Mouse (Mus musculus) lung, postnatal 4 days (tissue): Measurements from ENCODE around the gene Nsmce4a.
A peak's percentile ranks its signal among the peaks of the same experiment; 100 is the strongest.
"Not testable (repeated sequence)": the region's sequence is repeated elsewhere in the genome, so short reads cannot be mapped to it uniquely, and the experiment has no call there.

Experiments
- DNase-seq, 2 experiments: peaks; one replicate each; pipeline ENCODE4 v3.0.0; 2021

The Nsmce4a gene

GRCm38 (mm10) chr7:130533316-130534260, 39.3 kb downstream of the Nsmce4a start:
- DNase-seq, result peak; percentile 80 to 92

DNA sequence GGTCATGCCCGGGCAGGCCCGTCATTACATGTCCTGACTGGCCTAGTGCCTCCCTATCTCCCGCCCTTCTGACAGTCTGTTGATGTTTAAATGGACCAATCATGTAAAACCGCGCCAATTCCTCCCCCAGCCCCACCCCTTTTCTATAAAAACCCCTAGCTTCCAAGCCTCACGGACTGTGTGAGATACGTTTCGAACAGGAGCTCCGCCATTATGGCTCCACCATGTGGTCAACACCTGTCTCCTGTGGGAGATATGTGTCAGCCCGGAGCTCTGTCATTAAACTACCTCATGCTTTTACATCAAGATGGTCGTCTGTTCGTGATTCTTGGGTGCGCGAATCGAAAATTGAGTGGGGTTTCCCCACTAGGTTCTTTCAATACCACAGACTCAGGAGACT, 41.8 kb downstream of the Nsmce4a start:
- DNase-seq, result not testable (repeated sequence)

DNA sequence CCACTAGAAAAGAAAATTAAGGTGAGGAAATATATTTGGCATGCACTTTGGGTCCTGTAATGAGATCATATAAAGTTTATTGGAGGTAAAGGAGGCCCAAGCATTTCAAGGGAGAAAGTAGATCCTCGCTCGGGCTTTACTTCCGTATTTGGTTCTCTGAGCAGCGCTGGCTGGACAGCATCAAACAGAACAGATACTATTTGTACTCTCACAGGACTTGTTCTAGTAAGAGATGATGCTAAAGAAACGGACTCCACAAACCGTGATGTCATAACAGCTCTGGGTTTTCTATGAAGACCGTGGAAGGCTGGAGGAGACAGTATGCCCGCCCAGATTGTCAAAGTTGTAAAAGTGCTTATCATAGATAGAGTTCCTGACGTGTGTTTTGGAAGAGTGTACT, 45.6 kb downstream of the Nsmce4a start:
- no peak for DNase-seq

GRCm38 (mm10) chr7:130523451-130523850, 49.5 kb downstream of the Nsmce4a start:
- DNase-seq, result no peak

GRCm38 (mm10) chr7:130520812-130521422, 52.0 kb downstream of the Nsmce4a start:
- DNase-seq, result no peak

- no peak for DNase-seq
These were observed 52.9 kb downstream of the Nsmce4a start, which contains the start of gene Ate1 for GRCm38 (mm10) chr7:130520049-130520425. TSS of gene Ate1 (minus strand) at chr7:130520369.

DNA sequence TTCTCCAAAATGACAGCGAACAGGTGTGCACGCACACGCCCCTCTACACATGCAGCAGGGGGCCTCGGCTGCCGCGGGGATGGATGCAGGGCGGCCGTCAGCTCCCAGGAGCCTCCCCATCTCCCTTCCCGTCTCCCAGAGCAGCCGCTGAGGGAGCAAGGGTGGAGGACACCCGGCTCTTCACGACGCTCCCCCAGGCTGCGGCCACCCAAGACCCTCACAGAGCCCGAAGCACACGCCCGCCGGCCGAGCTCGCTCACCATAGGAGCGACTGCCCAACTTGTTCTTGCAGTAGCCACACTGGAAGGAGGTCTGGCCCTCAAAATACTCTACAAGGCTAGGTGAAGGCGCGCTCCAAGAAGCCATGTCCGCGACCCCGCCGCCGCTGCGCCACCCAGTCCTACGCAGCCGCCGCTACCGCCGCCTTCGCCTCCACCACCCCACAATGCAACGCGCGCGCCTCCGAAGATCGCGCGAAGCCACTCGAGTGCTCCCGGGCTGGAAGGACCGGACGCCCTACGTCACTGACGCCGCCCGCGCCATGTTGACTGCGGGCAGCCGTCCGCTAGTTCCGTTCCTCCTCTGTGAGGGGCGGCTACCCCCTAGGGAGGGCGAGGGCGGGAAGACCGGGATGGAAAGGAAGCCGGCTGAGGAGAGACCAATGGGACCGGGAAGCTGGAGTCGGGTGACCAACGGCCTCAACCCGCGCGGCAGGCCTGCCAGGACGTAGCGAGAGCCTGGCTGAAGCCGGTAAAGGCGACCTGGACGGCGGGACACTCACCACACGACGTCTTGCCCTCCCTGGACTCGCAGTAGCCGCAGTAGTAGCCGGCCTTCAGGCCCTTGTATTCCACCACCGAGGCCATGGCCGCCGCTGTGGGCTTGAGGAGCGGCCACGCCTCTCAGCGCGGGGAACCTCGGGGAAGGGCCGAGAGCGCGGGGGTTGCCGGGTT, 53.5 kb downstream of the Nsmce4a start:
- DNase-seq, result peak; percentile 99

DNA sequence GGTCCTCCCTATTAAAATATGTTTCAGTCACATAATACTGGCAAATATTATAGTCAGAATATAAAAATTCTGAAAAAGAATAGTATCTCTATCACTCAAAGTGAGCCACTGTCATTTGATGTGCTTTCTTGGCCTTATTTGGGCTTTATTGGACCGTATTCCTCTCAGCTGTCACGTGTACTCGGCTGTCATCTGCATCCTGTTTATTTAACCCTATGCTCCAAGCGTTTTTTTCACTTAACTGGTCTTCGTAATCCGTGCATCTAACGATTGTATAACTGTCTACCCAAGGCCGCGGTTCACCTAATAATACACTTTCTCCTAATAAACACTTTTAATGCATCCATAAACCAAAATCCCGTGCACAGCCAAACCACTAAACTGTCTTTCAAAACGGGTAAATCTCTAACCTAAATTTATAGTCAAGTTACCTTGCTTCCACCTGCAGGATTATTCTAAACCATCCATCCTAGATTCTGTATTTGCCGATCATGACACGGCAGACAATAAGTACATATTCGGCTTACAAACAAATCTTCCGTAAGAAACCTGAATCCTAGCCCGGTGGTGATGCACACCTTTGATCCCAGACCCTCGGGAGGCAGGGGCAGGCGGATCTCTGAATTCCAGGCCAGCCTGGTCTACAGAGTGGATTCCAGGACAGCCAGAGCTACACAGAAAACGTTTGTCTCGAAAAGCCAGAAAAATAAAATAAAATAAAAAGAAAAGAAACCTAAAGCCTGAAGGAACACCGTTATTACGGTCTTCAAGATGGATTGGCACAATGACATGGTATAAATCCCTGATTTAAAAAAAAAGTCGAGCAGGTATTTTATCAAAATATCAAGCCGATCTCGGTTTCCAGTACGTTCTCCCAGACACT, 54.5 kb downstream of the Nsmce4a start:
- peak in 1 of 2 experiments; percentile 11 for DNase-seq

DNA sequence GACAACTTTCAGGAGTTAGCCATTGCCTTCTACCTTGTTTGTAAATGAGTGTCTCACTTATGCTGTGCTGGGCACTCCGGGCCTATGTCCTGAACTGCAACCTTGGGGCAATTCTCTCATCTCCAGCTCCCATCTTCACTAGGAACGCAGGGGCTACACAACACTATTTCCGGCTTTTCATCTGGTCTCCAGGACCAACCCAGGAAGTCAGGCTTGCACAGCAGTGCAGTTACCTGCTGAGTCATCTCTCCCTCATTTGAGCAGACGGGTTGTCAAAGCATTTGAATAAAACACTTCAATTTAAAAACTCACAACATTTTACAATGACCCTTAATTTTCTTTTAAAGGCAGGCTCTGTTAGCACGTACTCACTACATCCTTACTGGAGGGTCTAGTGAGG, 62.7 kb downstream of the Nsmce4a start:
- DNase-seq, result no peak

- no peak for DNase-seq
These were observed 69.9 kb downstream of the Nsmce4a start for GRCm38 (mm10) chr7:130503006-130503405.

GRCm38 (mm10) chr7:130501499-130501898, 71.4 kb downstream of the Nsmce4a start:
- no peak for DNase-seq

- no peak for DNase-seq
These were observed 79.6 kb downstream of the Nsmce4a start for GRCm38 (mm10) chr7:130493346-130493745.

GRCm38 (mm10) chr7:130492026-130492425, 80.9 kb downstream of the Nsmce4a start:
- no peak for DNase-seq
